Mouse (Mus musculus) bone marrow macrophage, adult 2 months (primary cell): ENCODE data around the gene Vstm2l. TPM values are rescaled to one million over a fixed set of nuclear protein-coding genes. Genes with fewer than 3 reads are reported as not detected.

ENCODE experiments used
- H3K27ac ChIP-seq: 2 replicates; pipeline ENCODE4 v1.5.1; 2012; ENCODE audit warnings: low read depth, low read length; ENCODE audit not compliant: insufficient read depth
- H3K4me1 ChIP-seq: 2 replicates; pipeline ENCODE4 v1.6.1; 2012; ENCODE audit warnings: low read length; ENCODE audit not compliant: control insufficient read depth, insufficient read depth
- H3K4me3 ChIP-seq: 2 replicates; pipeline ENCODE4 v1.5.1; 2012; ENCODE audit warnings: mild to moderate bottlenecking, low read length, moderate library complexity; ENCODE audit not compliant: insufficient read depth
- CTCF ChIP-seq: IDR thresholded peaks from 2 replicates; pipeline ENCODE4 v1.5.1; 2012; ENCODE audit warnings: low read depth, mild to moderate bottlenecking, low read length, moderate library complexity
- POLR2A ChIP-seq: IDR thresholded peaks from 2 replicates; pipeline ENCODE4 v1.6.1; 2012; ENCODE audit warnings: mild to moderate bottlenecking, low read depth, low read length, borderline replicate concordance
- polyA plus RNA-seq: library from polyadenylated mRNA; stranded (reverse); fragments of >200 nt; gene quantifications from 2 replicates; pipeline ENCODE4 v1.2.4, GENCODE M21; 2012; ENCODE audit not compliant: missing spikeins, insufficient read depth, insufficient read length

The Vstm2l gene
- polyA plus RNA-seq, 1 experiment: not detected

DNA sequence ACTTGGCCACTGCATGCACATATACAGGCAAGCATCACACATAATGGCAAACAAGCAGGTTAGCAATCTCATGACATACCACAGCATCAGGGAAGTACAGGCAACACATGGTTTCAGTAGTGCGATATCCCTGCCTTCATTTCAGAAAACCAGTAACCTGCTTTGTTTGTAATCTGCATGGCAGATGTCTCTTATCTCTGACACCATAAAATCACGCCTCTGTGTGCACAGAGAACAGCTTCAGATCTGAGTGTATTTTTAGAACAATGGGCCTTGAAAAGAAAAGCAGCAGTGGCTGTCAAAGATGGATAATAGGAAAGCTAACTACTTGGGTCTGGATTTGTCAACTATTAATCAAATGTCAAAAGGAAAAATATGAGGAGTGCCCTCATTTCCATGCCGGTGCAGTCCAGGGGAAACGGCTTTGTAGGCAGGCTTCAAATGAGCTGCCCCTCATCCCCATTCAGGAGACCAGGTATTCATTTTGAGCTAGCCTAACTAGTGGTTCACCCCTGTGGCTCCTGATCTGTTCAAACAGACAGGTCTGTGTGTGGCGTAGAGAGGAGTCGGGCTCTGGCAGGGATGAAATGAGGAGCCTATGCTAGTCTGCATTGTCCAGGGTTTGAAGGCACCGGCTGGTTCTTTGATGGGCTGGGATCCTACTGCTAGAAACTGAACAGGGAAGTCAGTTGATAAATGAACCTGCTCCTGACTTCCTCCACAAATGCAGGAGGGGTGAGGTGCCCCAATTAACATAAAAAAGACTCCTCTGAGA lies 74.2 kb downstream of the Vstm2l start:
- Histone ChIP-seq H3K27ac (no peak overlapping the region), H3K4me1 (peaks cover 16% of the 10 kb centered on the region), H3K4me3 (no peak overlapping the region)
- TF ChIP-seq CTCF (no peak), POLR2A (no peak)

DNA sequence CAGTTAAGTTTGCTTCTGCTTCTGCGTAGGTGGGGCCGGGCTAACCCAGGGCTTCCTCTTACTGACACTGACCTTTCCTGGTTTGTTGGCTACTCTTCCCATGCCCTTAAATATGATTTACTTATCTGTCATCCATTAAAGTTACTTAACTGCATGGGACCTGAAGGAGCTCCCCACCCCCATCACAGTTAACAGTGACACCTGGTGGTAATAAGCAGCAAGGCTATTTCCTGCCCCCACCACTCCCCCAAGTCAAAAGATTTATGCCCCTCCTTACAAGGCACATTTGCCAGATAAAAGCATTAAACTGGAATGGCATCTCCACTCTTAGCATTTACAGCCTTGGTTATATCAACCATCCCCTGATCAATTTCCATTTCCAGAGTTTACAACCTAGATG lies 75.5 kb downstream of the Vstm2l start:
- H3K4me1 ChIP-seq: peaks cover 14% of the 10 kb centered on the region
- no peak overlapping the region for H3K27ac ChIP-seq
- peak; percentile 25; the same call in 1 of the 2 replicates for TF ChIP-seq CTCF
- TF ChIP-seq POLR2A: no peak
- H3K4me3 ChIP-seq: no peak overlapping the region

DNA sequence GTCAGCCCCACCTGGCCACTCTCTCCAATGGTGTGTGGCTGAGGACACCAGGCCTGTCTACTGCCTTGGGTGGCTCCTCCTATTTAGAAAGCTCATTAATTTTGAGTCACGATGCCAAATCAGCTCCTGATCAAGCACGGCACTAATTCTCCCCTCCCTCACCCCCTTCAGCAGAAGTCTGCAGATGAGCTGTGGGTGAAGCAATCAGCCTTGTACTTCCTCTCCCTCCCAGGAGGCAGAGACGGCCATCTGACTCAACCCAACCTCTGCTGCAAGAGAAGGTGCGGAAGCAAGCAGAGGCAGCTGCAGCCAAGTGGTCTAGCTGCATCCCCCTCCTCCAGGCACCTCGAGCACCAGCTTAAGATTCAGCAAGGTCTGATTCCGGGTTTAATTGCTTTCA lies 76.6 kb downstream of the Vstm2l start:
- H3K4me3 ChIP-seq: no peak overlapping the region
- peaks cover 8% of the 10 kb centered on the region for H3K4me1 ChIP-seq
- TF ChIP-seq CTCF (no peak), POLR2A (no peak)
- H3K27ac ChIP-seq: no peak overlapping the region

DNA sequence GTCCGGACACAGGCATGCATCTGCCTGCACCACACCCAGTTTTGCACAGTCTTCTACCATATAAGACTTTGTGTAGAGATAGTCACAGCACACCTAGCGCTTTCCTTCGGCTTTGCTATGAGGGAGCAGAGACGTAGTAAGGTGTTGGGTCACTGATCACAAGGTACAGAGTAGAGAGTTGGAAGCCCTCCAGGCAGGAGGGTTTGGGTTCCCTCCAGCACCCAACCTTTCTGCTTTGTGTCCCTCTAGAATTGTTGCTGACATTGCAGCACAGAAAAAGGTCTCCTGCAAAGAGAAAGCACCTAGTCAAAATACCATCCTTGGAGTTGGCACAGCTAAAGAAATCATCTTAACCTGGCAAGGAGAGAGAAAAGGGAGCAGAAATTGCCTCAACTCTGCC lies 78.0 kb downstream of the Vstm2l start:
- no peak for TF ChIP-seq POLR2A
- H3K4me3 ChIP-seq: no peak overlapping the region

More for the DNA sequence above, 78.0 kb downstream of the Vstm2l start:
- Histone ChIP-seq H3K4me1 (peaks cover 8% of the 10 kb centered on the region), H3K27ac (no peak overlapping the region)

Other genes with a start within 250 kb of the Vstm2l start
- 22.7 and 25.0 TPM in 2 replicates for gene Ctnnbl1, start 177.3 kb upstream of the Vstm2l start, polyA plus RNA-seq
- gene Tti1, start 113.8 kb downstream of the Vstm2l start, polyA plus RNA-seq: 14.2 and 14.7 TPM in 2 replicates
- gene Rprd1b, start 113.8 kb downstream of the Vstm2l start, polyA plus RNA-seq: 14.7 and 15.2 TPM in 2 replicates
- gene Tgm2, start 231.8 kb downstream of the Vstm2l start, polyA plus RNA-seq: 13.2 and 14.6 TPM in 2 replicates